Mouse (Mus musculus) frontal cortex, postnatal 14 days (tissue): Measurements from ENCODE around the gene Dmap1.

Source experiments
- DNase-seq, 2 experiments: peaks; one replicate each; pipeline ENCODE4 v3.0.0; 2022; ENCODE audit warnings: low spot score in 2 of 2

The Dmap1 gene

GRCm38 (mm10) chr4:117681931-117682461, at the start of gene Dmap1:
Dmap1 (minus strand) TSS chr4:117682273.
- peak; percentile 78 to 81 for DNase-seq

GRCm38 (mm10) chr4:117724112-117724511, 42.0 kb upstream of the Dmap1 start, which contains the start of gene Gm12845:
Gm12845 (plus strand) TSS chr4:117724412.
- no peak for DNase-seq

DNA sequence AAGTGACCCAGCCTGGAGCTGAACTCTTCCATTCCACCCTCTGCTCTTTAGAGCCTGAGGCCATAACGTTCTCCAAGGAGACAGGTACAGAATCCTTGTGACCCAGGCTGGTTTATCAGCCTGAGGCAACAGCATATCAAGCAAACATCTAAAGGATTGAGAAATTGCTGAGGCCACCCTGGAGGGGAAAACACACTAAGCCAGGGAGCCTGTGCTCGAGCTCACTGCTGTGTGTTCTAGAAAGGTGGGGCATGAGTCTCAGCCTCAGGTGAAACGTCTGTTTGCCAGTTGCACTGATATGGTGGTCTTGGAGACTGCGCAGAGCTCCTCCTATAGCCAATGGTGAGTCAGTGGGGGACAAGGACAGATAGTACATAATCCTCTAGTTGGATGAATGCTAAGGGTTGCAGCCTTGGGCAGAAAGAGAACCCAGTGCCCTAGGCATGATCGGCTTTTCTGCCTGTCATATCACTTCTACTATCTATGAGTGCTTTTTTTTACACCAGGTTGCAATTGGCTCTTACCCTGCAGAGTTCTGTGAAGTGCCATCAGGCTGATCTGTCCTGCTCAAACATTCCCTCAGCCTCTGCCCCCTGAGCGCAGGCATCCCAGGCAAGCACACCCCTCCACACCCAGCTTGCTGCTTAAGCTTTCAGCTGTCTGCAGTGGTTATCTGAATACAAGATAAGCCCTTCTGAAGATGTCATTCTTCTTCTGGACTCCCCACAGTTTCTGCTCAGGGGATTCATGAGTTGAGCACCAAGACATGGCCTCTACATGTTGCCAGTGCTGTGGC, 31.4 kb upstream of the Dmap1 start:
- DNase-seq = no peak

DNA sequence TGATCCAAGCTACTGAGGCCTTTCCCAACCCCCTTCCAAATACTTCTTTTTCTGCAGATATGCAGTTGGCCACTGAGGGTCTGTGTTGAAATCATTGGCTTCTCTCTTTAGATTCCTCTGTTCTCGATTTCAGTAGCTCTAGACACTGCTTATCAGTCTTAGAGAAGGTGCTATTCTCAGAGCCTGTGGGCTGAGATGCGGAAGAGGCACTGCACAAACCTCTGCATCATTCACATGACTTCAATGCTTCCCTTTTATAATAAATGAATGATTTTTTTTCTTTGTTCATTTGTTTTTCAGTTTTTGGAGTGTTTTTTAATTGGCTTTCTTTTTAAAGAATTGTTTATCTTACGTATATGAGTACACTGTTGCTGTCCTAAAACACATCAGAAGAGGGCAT, 30.2 kb upstream of the Dmap1 start:
- no peak for DNase-seq

GRCm38 (mm10) chr4:117708780-117709550, 26.9 kb upstream of the Dmap1 start:
- no peak for DNase-seq

GRCm38 (mm10) chr4:117705361-117705760, 23.3 kb upstream of the Dmap1 start:
- DNase-seq = peak in 1 of 2 experiments; percentile 65

DNA sequence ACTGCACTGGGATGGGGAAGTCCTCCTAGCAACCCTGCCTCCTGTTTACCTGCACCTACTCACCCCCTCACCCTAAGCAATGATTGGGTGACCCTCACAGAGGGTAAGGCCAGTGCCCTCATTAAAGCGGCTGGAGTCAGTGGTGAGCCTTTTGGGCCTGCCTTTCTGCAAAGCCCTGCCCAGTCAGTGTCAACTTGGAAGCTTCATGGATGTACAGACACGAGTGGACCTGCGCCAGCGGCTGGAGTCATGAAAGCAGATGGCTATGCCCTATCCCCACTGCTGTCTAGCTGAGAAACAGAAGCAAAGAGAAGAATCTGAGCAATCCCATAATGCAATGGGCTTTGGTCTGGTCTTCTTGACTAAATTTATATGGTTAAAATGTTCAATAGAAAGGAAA, 4.3 kb upstream of the Dmap1 start:
- no peak for DNase-seq

DNA sequence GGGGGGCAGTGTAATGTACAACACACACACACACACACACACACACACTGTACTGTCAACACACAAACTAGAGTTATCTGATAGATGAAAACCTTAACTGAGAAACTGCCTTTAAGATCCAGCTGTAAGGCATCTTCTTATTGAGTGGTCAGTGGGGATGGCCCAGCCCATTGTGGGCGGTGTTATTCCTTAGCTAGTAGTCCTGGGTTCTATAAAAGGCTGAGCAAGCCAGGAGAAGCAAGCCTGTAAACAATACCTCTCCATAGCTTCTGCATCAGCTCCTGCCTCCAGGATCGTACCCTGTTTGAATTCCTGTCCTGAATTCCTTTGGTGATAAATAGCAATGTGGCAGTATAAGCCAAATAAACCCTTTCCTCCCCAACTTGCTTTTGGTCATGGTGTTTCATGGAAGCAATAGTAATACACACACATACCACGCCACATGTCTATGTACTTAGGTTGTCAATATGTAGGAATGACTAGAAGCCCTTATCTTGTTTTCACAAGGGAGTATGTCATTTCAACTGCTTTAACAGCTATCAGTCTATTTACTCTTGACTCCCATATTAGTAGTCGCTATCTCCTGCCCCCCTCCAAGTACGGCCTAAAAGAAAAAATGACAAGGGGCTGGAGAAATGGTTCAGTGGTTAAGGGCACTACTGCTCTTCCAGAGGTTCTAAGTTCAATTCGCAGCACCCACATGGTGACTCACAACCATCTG, 1.1 kb upstream of the Dmap1 start:
- no peak for DNase-seq

- DNase-seq = no peak
Measured at GRCm38 (mm10) chr4:117682463-117682862, 390 bp upstream of the Dmap1 start.

DNA sequence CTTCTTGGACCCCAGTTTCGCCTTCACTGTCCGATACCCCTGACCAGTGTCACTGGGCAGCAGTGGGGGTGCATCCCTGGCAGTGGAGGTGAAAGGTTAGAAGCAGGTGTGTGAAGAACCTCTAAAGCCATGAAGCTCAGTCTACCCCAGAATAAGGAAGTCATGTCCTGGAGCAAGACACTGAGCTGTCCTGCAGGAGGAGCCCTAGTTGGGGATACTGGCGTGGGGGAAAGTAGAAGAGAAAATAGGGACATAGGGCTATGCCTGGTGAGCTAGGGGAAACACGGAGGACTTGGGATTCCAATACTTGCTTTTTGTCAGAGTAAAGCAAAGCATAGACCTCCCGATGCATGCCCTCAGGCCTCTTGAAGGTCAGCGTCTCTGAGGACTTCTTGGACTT, 1.1 kb downstream of the Dmap1 start:
- no peak for DNase-seq

GRCm38 (mm10) chr4:117676903-117677302, 5.2 kb downstream of the Dmap1 start:
- DNase-seq = peak; percentile 65 to 79

GRCm38 (mm10) chr4:117673901-117674300, 8.2 kb downstream of the Dmap1 start:
- DNase-seq = no peak

GRCm38 (mm10) chr4:117672042-117672441, 10.0 kb downstream of the Dmap1 start:
- DNase-seq = no peak

DNA sequence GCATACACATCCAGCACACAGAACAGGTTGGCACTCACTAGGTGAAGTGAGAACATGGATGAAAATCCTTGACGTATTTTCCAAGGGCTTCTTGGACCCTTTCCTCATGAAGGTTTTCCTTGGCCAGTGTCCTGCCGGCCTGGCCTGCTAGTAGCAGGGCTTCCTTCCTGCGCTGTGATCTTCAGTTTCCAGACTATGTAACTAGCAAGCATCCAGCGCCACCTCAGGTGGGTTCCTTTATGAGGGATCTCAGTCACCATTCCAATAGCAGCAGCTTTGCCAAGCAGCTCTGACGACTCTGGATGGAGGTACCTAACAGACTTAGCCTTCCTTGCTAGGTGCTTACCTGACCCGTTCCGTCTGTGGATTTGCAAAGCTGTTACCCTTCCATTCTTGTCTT, 12.2 kb downstream of the Dmap1 start:
- no peak for DNase-seq

- DNase-seq = no peak
Measured at GRCm38 (mm10) chr4:117666054-117666453, 16.0 kb downstream of the Dmap1 start.

DNA sequence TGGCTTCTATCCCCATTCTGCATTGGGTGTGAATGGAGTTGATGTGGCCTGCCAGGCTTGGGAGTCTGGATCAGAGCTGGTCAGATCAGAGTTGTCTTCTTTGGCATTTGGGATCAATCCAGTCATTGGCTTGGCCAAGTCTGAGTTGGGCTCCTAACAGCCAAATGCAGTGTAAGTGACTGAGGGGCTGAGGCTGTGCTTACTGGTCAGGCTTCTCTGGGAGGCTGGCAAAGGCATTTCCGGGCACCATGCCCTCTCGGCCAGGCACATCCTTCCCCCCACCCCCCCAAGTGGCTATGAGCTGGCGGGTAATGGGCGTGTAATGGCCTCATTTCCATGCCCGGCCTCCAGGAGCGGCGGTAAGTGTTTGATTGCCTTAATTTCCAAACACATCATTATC, 16.5 kb downstream of the Dmap1 start:
- no peak for DNase-seq

DNA sequence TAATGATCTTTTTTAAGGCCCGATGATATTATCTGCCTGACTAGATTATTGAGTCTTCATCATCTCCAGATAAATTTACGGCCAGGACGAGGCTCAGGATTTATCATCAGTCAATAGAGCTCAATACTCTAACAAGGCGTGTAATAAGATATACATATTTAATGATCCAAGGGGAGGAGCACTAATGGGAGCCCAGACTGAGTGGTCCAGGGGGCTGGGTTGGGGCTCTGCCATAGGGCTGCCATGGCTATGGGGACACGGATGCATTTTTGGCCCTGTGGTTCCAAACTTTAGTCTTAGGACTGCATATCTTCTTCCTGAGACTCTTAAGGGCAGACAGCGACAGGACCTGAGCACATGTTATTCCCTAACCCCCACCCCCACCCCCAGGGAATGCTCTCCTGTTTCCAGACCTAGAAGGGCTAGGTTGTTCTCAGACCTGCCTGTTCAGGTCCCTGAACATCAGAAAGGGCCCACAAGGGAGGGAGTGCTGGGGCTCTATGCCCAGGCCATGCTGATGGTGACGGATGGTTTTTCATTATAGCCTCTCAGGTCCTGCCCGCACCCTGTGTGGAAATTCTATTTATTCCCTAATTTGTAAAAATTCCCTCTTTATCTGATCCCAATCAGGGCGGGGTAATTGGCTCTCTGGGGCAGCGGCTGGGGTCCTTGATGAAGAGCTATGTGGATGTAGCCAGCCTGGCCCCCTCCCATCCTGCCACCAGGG, 17.5 kb downstream of the Dmap1 start:
- DNase-seq = no peak

DNA sequence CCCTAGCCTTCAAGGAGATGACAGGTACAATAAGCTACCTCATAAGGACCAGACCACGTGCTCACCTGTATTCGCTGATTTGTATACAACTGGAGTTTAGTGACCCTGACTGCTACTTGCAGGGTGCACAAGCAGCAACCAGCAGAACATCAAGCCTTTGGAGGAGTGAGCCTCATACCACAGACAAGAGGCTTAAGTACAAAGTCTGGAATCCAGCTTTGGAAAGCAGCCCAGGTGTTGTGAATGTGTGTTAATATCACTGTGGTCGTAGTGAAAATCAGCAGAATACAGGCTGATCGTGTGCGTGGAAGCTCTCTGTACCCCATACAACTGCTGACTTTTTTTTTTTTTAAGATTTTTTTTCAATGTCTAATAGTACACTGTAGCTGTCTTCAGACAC, 22.1 kb downstream of the Dmap1 start:
- DNase-seq = no peak

DNA sequence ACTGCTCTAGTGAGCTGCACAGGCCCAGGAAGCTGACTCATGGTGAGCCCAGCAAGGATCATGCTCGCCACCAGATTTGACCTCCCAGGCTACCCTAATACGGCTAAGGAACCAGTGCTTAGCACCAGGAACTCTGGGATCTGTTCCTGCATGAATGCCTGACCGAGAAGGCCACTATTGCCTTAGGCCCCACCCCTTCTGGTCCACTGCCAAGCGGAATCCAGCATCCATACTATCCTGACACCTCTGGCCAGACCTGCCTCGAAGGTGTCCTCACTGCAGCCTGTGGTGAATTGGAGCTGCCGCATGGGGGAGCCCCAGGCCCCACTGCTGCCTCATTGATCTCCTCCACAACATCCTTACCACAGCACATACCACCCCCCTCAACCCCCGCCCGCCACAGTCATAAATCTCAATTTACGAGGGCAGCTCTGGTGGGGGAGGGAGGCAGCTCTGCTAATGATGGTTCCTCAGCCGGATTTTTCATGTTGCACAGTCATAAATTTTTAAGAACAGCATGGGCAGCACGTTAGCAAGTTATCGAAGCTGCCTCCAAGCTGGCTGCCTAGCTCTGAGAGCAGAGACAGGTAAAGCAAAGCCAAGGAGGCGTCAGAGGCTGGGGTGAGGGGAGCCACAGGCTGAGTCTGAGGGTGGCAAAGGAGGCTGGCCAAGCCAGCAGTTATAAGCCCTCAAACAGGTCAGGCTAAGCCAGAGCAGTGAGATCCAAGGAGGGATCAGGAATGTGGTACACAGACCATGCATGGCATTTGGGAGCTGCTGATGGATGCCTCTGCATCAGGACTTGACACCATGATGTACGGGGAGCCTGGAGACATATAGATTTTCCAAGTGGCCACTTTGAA, 23.3 kb downstream of the Dmap1 start:
- no peak for DNase-seq

DNA sequence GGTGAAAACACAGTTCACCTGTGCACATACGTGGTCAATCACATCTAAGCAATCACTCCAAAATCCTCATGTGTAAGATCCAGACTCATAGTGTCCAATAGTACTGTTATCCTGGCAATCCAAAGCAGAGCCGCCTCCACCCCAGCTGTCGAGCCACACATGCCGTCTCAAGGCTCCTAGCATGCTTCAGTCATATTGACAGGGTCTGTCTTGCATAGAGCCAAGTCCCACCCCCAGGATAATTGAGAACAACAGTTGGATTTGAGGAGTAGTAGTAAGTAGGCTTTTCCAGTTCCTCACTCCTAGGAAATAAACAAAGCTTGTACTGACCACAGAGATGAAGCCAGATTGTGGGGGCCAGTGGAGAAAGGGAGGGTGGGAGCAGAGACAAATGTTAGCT, 24.4 kb downstream of the Dmap1 start:
- DNase-seq = no peak
